Mouse (Mus musculus) liver, embryonic 16.5 days (tissue): ENCODE data around the gene Taco1. TPM values are rescaled to one million over a fixed set of nuclear protein-coding genes. Genes with fewer than 3 reads are reported as not detected.
"Not testable (repeated sequence)": the region's sequence is repeated elsewhere in the genome, so short reads cannot be mapped to it uniquely, and the experiment has no call there.

ENCODE experiments used
- ATAC-seq: fragments of 200-750 bp; cut with Nextera tagmentation; 2 replicates; pipeline ENCODE4 v1.8.0; 2017; ENCODE audit warnings: low read depth, mild to moderate bottlenecking, moderate number of reproducible peaks, moderate library complexity
- H3K27ac ChIP-seq: fragments of 300-500 bp; sonication (generic); 2 replicates; pipeline ENCODE4 v1.5.1; 2014; ENCODE audit warnings: mild to moderate bottlenecking, low read length
- H3K27me3 ChIP-seq: fragments of 300-500 bp; sonication (generic); 2 replicates; pipeline ENCODE4 v1.6.1; 2014; ENCODE audit warnings: low read depth, low read length, mixed read lengths; ENCODE audit not compliant: control insufficient read depth, insufficient read depth
- H3K36me3 ChIP-seq: fragments of 300-500 bp; sonication (generic); 2 replicates; pipeline ENCODE4 v1.6.1; 2014; ENCODE audit warnings: mild to moderate bottlenecking; ENCODE audit not compliant: control insufficient read depth, insufficient read depth
- H3K4me1 ChIP-seq: fragments of 300-500 bp; sonication (generic); 2 replicates; pipeline ENCODE4 v1.6.1; 2014; ENCODE audit warnings: low read depth, low read length, mixed read lengths; ENCODE audit not compliant: control insufficient read depth
- H3K4me2 ChIP-seq: fragments of 300-500 bp; sonication (generic); 2 replicates; pipeline ENCODE4 v1.6.1; 2014; ENCODE audit warnings: low read depth, low read length, mixed read lengths
- H3K4me3 ChIP-seq: fragments of 300-500 bp; sonication (generic); 2 replicates; pipeline ENCODE4 v1.5.1; 2014; ENCODE audit warnings: low read depth, mild to moderate bottlenecking, low read length
- H3K9ac ChIP-seq: fragments of 300-500 bp; sonication (generic); 2 replicates; pipeline ENCODE4 v1.6.1; 2014; ENCODE audit warnings: low read depth, low read length
- H3K9me3 ChIP-seq: fragments of 300-500 bp; sonication (generic); replicated peaks from 2 replicates; pipeline ENCODE4 v1.6.1; 2016; ENCODE audit warnings: low read length; ENCODE audit not compliant: control insufficient read depth
- WGBS: fragments of 180-500 bp; shearing (Covaris S2); extraction: QIAGEN DNeasy Blood & Tissue Kit; methylation state at CpG from one replicate; pipeline ENCODE4 v1.1.7; 2014; ENCODE audit not compliant: insufficient replicate concordance; 5-methylcytosine and 5-hydroxymethylcytosine counted together
- polyA plus RNA-seq: library from polyadenylated mRNA; unstranded; fragments of >200 nt; fragmentation: Nextera tagmentation; extraction: Ambion mirVana; gene quantifications from 2 replicates; pipeline ENCODE4 v1.2.1, GENCODE M21; 2015

Taco1 gene
- polyA plus RNA-seq, 1 experiment from 2014 or later: 5.6 TPM

GRCm38 (mm10) chr11:106055341-106055740 lies 10.5 kb upstream of the Taco1 start:
- peaks cover 54% of the 10 kb centered on the region for H3K36me3 ChIP-seq
- no peak overlapping the region for H3K4me3 ChIP-seq
- ATAC-seq: no peak
- H3K4me1 ChIP-seq: peaks cover 42% of the 10 kb centered on the region
- H3K9me3 ChIP-seq: no peaks in the 10 kb centered on the region
- no peak overlapping the region for H3K4me2 ChIP-seq
- H3K9ac ChIP-seq: no peak overlapping the region
- H3K27me3 ChIP-seq: no peaks in the 10 kb centered on the region
- 38% methylated on average over 6 of the region's 6 CpGs for WGBS
- H3K27ac ChIP-seq: peak overlapping the region; percentile 89

GRCm38 (mm10) chr11:106056819-106057491 lies 8.9 kb upstream of the Taco1 start:
- peak; percentile 86 for ATAC-seq
- H3K4me3 ChIP-seq: no peak overlapping the region
- peak overlapping the region; percentile 89 for H3K27ac ChIP-seq
- H3K9ac ChIP-seq: peak overlapping the region; percentile 57
- H3K27me3 ChIP-seq: no peaks in the 10 kb centered on the region
- peaks cover 42% of the 10 kb centered on the region for H3K4me1 ChIP-seq
- H3K36me3 ChIP-seq: peaks cover 43% of the 10 kb centered on the region
- 23% methylated on average over 8 of the region's 8 CpGs for WGBS
- peak overlapping the region; percentile 47 for H3K4me2 ChIP-seq
- H3K9me3 ChIP-seq: no peaks in the 10 kb centered on the region

DNA sequence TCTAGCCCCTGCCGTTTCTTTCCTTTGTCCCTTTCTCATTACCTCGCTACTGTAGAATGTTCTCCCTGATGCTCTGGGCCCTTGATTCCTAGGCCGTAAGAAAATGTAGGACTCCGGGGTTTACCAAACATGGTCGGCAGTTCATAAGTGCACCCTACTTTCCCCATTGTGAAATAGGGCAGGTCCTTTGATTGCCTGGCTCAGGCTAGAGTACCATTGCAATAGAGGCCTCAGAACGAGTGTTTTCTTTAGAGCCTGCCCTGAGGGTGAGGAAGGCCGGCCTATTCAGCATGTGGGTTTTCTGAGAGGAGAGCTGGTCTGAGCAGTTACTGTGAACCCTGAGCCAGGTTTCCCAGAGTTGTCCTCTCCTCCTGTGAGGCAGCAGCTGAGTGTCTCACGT lies 7.8 kb upstream of the Taco1 start:
- Histone ChIP-seq H3K9ac (no peak overlapping the region), H3K4me2 (no peak overlapping the region), H3K4me1 (peaks cover 42% of the 10 kb centered on the region), H3K27me3 (no peaks in the 10 kb centered on the region), H3K4me3 (no peak overlapping the region), H3K27ac (no peak overlapping the region), H3K36me3 (peaks cover 35% of the 10 kb centered on the region), H3K9me3 (no peaks in the 10 kb centered on the region)
- no peak for ATAC-seq
- WGBS: 67% methylated on average over 8 of the region's 8 CpGs

GRCm38 (mm10) chr11:106060549-106060948 lies 5.3 kb upstream of the Taco1 start:
- no peak overlapping the region for H3K9ac ChIP-seq
- no peaks in the 10 kb centered on the region for H3K9me3 ChIP-seq
- peaks cover 16% of the 10 kb centered on the region for H3K36me3 ChIP-seq
- peaks cover 34% of the 10 kb centered on the region for H3K4me1 ChIP-seq
- no peak for ATAC-seq
- H3K4me3 ChIP-seq: no peak overlapping the region
- no peak overlapping the region for H3K4me2 ChIP-seq
- H3K27me3 ChIP-seq: no peaks in the 10 kb centered on the region
- 35% methylated on average over 1 of the region's 1 CpGs for WGBS
- H3K27ac ChIP-seq: no peak overlapping the region

GRCm38 (mm10) chr11:106061311-106061710 lies 4.5 kb upstream of the Taco1 start:
- peaks cover 14% of the 10 kb centered on the region for H3K36me3 ChIP-seq
- no peaks in the 10 kb centered on the region for H3K9me3 ChIP-seq
- WGBS: 84% methylated on average over 1 of the region's 1 CpGs
- H3K4me1 ChIP-seq: peaks cover 29% of the 10 kb centered on the region
- no peak overlapping the region for H3K27ac ChIP-seq
- ATAC-seq: no peak
- H3K27me3 ChIP-seq: no peaks in the 10 kb centered on the region
- no peak overlapping the region for H3K4me2 ChIP-seq
- no peak overlapping the region for H3K9ac ChIP-seq
- no peak overlapping the region for H3K4me3 ChIP-seq

DNA sequence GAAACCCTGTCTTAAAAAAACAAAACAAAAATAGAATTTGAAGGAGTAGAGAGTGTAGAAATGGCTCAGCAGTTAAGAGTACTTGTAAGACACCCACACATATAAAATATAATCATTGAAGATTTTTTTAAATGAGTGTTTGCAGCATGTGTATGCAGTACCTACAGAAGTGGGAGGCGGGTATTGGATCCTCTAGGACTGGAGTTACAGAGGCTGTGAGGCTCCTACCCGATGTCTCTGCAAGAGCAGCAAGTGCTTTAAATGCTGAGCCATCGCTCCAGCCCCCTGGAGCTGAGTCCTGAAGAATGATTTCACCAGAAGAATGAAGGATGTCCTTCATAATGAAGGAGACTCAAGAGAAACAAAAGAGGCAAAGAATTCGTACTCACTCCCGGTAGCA lies 2.1 kb upstream of the Taco1 start:
- Histone ChIP-seq H3K4me2 (no peak overlapping the region), H3K36me3 (peaks cover 6% of the 10 kb centered on the region; the same call in 1 of the 2 replicates), H3K27ac (no peak overlapping the region), H3K27me3 (no peaks in the 10 kb centered on the region), H3K9ac (no peak overlapping the region), H3K9me3 (no peaks in the 10 kb centered on the region), H3K4me3 (no peak overlapping the region), H3K4me1 (peaks cover 16% of the 10 kb centered on the region)
- 79% methylated on average over 5 of the region's 5 CpGs for WGBS
- no peak for ATAC-seq

DNA sequence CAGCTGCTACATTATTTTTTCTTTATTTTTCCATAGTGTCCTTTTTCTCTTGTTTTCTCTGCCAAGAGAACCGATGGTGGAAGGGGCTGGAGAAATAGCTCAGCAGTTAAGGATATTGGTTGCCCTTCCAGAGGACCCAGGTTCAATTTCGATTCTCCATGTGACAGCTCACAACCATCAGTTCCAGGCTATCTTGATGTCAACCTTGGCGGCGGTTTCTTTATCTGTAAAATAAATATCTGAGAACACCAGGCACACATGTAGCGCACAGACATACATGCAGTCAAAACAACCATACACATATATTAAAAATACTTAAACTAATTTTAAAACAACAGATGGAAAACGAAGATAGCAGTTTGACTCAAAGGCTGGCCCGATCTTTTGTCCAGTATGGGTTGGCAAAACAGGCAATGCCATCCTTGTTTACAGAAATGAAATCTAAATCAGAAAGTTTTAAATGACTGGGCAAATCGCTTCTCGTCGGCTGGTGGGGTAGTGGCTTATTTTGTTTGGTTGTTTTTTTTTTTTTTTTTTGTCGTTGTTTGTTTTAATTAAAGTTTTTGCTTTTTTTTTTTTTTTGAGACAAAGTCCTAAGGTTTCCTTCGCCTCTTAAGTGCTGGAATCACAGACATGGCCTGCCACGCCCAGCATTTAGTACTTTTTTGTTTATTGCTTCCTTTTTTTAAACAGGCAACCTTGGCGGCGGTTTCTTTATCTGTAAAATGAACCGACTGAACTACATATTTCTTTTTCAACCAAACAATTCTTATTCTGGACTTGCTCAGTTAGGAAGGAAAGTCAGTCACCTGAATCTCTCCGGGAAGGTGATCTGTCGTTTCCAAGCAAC lies 563 bp upstream of the Taco1 start:
- Histone ChIP-seq H3K36me3 (no peaks in the 10 kb centered on the region), H3K9ac (no peak overlapping the region; the same call in 1 of the 2 replicates), H3K27me3 (no peaks in the 10 kb centered on the region), H3K9me3 (no peaks in the 10 kb centered on the region), H3K27ac (peak overlapping the region; percentile 83), H3K4me3 (peak overlapping the region; percentile 80), H3K4me2 (peak overlapping the region; percentile 92), H3K4me1 (peaks cover 16% of the 10 kb centered on the region)
- WGBS: 18% methylated on average over 18 of the region's 18 CpGs
- ATAC-seq: peak; percentile 37; the same call in 1 of the 2 replicates

GRCm38 (mm10) chr11:106066616-106067015 lies 755 bp downstream of the Taco1 start:
- 8% methylated on average over 23 of the region's 23 CpGs for WGBS
- ATAC-seq: not testable (repeated sequence)
- H3K4me1 ChIP-seq: peaks cover 16% of the 10 kb centered on the region

GRCm38 (mm10) chr11:106073774-106074173 lies 7.9 kb downstream of the Taco1 start:
- H3K4me3 ChIP-seq: no peak overlapping the region
- peaks cover 6% of the 10 kb centered on the region for H3K36me3 ChIP-seq
- no peak for ATAC-seq
- WGBS: 49% methylated on average over 3 of the region's 3 CpGs
- no peak overlapping the region for H3K4me2 ChIP-seq
- H3K9me3 ChIP-seq: no peaks in the 10 kb centered on the region
- no peak overlapping the region for H3K27ac ChIP-seq
- H3K4me1 ChIP-seq: no peaks in the 10 kb centered on the region
- H3K9ac ChIP-seq: no peak overlapping the region
- no peaks in the 10 kb centered on the region for H3K27me3 ChIP-seq

More at GRCm38 (mm10) chr11:106066616-106067015, 755 bp downstream of the Taco1 start:
- not testable (repeated sequence) for H3K36me3 ChIP-seq, H3K9me3 ChIP-seq, H3K27me3 ChIP-seq
- Histone ChIP-seq H3K9ac (peak overlapping the region; percentile 85), H3K4me2 (peak overlapping the region; percentile 92), H3K27ac (peak overlapping the region; percentile 83), H3K4me3 (peak overlapping the region; percentile 80)
